8 mouse cellular contexts compared by ENCODE assay signal in genomic region chr3:115615994-115616598, GRCm38 (mm10).
DNase-seq lines count a peak whose midpoint lies in the region; ATAC-seq lines count a peak whose summit lies in the region.

No protein-coding gene starts in this region.

- peaks cover under 1% of the 10 kb centered on the region; the same call in 1 of the 2 replicates for H3K4me1 ChIP-seq in heart, embryonic 12.5 days (replicated peaks)
- H3K4me1 ChIP-seq in hindbrain, embryonic 15.5 days (replicated peaks): no peaks in the 10 kb centered on the region
- H3K4me1 ChIP-seq in liver, embryonic 15.5 days (replicated peaks): no peaks in the 10 kb centered on the region

- no peak overlapping the region for H3K27ac ChIP-seq in heart, embryonic 12.5 days (ENCODE audit: poor library complexity, severe bottlenecking)
- no peak overlapping the region; the same call in 1 of the 2 replicates for H3K27ac ChIP-seq in hindbrain, embryonic 15.5 days (replicated peaks)
- no peak overlapping the region for H3K27ac ChIP-seq in liver, embryonic 15.5 days (replicated peaks)

- H3K4me2 ChIP-seq in heart, embryonic 12.5 days: no peak overlapping the region
- H3K4me2 ChIP-seq in hindbrain, embryonic 15.5 days: no peak overlapping the region
- H3K4me2 ChIP-seq in liver, embryonic 15.5 days: no peak overlapping the region

- no peak overlapping the region for H3K4me3 ChIP-seq in heart, embryonic 12.5 days
- no peak overlapping the region for H3K4me3 ChIP-seq in hindbrain, embryonic 15.5 days
- no peak overlapping the region for H3K4me3 ChIP-seq in liver, embryonic 15.5 days (replicated peaks)

- H3K9ac ChIP-seq in heart, embryonic 12.5 days: no peak overlapping the region
- no peak overlapping the region for H3K9ac ChIP-seq in hindbrain, embryonic 15.5 days
- no peak overlapping the region for H3K9ac ChIP-seq in liver, embryonic 15.5 days

- no peaks in the 10 kb centered on the region for H3K36me3 ChIP-seq in heart, embryonic 12.5 days
- H3K36me3 ChIP-seq in hindbrain, embryonic 15.5 days: no peaks in the 10 kb centered on the region
- no peaks in the 10 kb centered on the region for H3K36me3 ChIP-seq in liver, embryonic 15.5 days (replicated peaks)

- H3K27me3 ChIP-seq in heart, embryonic 12.5 days (replicated peaks): no peaks in the 10 kb centered on the region
- H3K27me3 ChIP-seq in hindbrain, embryonic 15.5 days: no peaks in the 10 kb centered on the region
- H3K27me3 ChIP-seq in liver, embryonic 15.5 days: no peaks in the 10 kb centered on the region

- ATAC-seq in heart, embryonic 12.5 days (ENCODE audit: insufficient number of reproducible peaks, low FRiP score): no peak
- ATAC-seq in hindbrain, embryonic 15.5 days (ENCODE audit: low FRiP score, low read depth): peak; percentile 72
- 0 out of 2 replicates have a peak, but pooled peaks have one; percentile 15 for ATAC-seq in liver, embryonic 15.5 days (ENCODE audit: insufficient read depth)
- ATAC-seq in monocyte, adult 5-6 weeks (replicated peaks; ENCODE audit: insufficient number of reproducible peaks, low FRiP score, low TSS enrichment, poor library complexity, severe bottlenecking): no peak

- 34% methylated on average over 7 of the region's 7 CpGs for WGBS in heart, embryonic 12.5 days
- WGBS in hindbrain, embryonic 15.5 days: 24% methylated on average over 7 of the region's 7 CpGs
- WGBS in liver, embryonic 15.5 days (ENCODE audit: insufficient replicate concordance): 31% methylated on average over 7 of the region's 7 CpGs

- H3K9me3 ChIP-seq in heart, embryonic 12.5 days (replicated peaks): no peaks in the 10 kb centered on the region
- no peaks in the 10 kb centered on the region for H3K9me3 ChIP-seq in hindbrain, embryonic 15.5 days
- H3K9me3 ChIP-seq in liver, embryonic 15.5 days (replicated peaks): no peaks in the 10 kb centered on the region

- peak; percentile 52 for DNase-seq in heart, postnatal 4 days
- peak; percentile 33 for DNase-seq in WW6 (ENCODE audit: low read depth, low spot score)
- DNase-seq in embryo, embryonic 10 days (ENCODE audit: low spot score): peak; percentile 38
- peak; percentile 39 for DNase-seq in retina, postnatal 1 day

Comparison
In these comparisons a context has a peak if more than half of its experiments do, and no peak if none do; other contexts are left out.
1. ATAC-seq: peak in hindbrain, embryonic 15.5 days (single experiment) and liver, embryonic 15.5 days (single experiment); none in heart, embryonic 12.5 days (single experiment) and monocyte, adult 5-6 weeks (single experiment).
2. Peak in every context shown above with its lines, with median percentiles within 50 percentile points of each other: DNase-seq.